Mouse (Mus musculus) brain, embryonic 14.5 days (tissue): Measurements from ENCODE around the gene Krt222.

Experiments
- CTCF ChIP-seq: fragments of 200-500 bp; IDR thresholded peaks from 2 replicates; pipeline ENCODE4 v1.5.1; 2012; ENCODE audit warnings: inconsistent platforms, mild to moderate bottlenecking, moderate library complexity, borderline replicate concordance; ENCODE audit not compliant: insufficient read depth, insufficient read length; ENCODE audit errors: extremely low read depth
- POLR2A ChIP-seq: fragments of 200-500 bp; IDR thresholded peaks from 2 replicates; pipeline ENCODE4 v1.6.1; 2012; ENCODE audit warnings: mild to moderate bottlenecking, inconsistent platforms, borderline replicate concordance; ENCODE audit not compliant: poor library complexity, insufficient read depth, insufficient read length, severe bottlenecking; ENCODE audit errors: extremely low read depth

- TF ChIP-seq CTCF (no peak), POLR2A (no peak)
These were observed 36.1 kb upstream of the Krt222 start for GRCm38 (mm10) chr11:99279986-99280385.
